Mouse (Mus musculus) spleen, postnatal 14 days (tissue): ENCODE results near the gene Prkcq.

Experiments
- DNase-seq, 2 experiments: peaks; one replicate each; pipeline ENCODE4 v3.0.0; 2021 to 2022; ENCODE audit warnings: low spot score in 2 of 2

Prkcq gene

DNA sequence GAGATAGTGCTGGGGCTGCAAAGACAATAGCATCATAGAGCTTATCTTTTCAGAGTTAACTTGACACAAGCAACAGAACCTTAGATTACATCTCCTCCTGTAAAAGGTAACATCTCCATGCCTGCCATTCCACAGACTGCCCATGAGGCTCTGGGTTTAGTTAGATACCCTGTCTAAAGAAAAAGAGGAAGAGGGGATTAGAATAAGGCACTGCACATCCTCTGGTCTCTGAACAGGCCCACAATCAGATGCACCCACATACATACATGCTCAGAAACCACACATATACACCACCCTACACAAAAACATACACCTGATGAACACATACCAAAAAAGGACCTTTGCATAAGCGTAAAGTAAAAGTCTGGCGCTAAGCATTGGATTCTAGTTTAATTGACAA is 47.4 kb downstream of the Prkcq start:
- no peak for DNase-seq

DNA sequence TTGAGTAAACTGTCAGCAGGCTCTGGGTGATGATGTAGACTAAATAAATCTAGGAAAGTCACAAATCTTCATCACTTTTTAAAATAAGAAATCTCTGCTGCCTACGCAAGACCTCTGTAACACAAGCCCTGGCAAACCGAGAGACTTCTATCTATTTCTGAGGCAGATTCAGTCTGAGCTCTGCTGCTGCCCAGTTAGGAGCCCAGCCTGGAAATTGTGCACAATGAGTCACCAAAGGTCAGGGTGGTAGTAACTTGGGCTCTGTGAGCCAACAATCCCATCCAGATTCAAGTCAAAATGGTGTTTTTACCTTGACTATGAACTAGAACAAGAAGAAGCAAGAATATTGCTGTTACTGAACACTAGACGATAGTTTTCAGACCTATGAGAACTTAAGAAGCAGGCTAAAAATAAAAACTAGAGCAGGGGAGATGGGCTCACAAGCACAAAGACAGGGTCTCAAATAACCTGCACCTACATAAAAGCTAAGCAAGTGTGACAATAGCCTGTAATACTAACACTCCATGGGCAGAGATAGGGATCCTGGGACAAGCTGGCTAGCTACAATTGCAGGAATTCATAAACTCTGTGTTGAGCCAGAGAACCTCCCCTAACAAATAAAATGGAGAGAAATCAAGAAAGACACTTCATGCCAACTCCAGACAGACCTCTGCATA is 53.0 kb downstream of the Prkcq start:
- no peak for DNase-seq

DNA sequence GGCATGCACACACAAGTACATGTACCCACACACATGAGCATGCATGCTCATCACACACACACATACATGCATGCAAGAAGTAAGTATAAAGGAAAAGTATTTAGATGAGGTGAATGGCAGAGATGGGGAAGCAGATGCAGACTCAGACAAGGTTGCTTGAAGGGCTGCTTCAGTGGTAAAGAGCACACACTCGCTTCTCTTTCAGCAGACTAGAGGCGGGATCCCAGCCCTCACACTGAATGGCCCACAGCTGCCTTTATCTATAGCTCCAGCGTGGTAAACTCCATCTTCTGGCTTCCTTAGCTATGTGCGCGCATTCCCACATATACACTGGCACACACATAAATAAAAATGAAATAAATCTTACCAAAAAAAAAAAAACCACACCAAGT is 53.6 kb downstream of the Prkcq start:
- DNase-seq = no peak

DNA sequence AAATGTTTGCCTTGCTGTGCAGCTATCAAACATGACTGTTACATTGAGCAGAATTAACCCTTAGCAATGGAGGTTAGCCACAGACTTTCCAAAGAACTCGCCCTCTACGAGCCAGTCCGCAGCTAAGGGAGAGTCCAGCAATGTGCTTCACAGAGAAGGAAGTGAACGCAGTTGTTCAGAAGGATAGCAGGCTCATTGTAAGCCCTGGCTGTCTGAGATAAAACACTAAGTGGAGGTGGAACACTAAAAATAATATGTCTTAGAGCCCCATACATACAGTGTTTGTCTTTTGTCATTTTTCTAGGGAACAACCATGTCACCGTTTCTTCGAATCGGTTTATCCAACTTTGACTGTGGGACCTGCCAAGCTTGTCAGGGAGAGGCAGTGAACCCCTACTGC is 54.6 kb downstream of the Prkcq start:
- no peak for DNase-seq

DNA sequence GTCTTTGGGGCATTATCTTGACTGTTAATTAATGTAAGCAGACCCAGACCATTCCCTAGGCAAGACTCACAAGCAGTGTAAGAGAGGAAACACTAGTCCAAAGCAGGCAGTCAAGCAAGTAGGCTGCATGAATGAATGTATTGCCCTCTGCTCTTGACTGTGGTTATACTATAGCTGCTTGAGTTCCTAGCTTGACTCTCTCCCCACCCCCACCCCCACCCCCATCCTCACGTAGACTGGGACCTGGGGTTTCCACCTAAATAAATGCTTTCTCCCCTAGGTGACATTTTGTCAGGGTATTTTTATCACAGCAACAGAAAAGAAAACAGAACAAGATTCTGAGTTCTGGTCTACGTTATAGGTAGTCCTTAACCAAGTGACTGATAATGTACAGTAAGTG is 57.2 kb downstream of the Prkcq start:
- DNase-seq = no peak

DNA sequence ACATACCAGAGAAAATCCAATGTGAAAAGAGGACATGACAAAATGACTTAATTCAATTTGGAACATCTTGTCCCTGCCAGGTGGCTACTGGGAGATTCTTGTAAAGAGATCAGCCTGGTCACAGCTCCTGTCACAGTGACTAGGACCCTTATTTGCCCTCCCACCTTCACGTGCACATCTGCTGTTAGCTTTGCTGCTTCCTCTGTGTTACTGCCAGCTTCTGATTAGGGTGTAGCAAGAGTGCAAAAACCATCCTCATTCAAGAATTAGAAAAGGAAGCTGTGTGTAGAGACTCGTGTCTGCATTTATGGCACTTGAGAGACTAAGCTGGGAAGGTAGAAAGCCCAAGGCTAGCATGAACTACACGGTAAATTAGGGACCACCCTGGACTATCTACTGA is 59.2 kb downstream of the Prkcq start:
- DNase-seq = no peak

DNA sequence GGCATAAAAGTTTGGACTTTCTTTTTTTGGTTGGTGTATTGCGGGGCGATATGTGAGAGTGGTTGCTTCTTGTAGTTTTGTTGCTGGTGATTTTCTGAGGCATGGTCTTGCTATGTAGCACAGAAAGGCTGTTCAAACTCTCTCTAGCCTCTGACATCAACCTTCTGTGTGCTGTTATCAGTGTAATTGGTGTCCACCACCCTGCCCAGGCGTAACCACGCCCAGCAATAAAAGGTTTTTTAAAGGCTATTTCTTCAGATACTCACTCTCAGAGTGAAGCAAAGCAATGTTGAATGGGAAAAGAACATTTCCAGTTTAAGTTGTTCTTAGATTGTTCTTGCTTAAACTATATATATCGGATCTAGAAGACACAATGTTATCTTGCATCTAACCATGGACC is 60.1 kb downstream of the Prkcq start:
- DNase-seq = no peak

DNA sequence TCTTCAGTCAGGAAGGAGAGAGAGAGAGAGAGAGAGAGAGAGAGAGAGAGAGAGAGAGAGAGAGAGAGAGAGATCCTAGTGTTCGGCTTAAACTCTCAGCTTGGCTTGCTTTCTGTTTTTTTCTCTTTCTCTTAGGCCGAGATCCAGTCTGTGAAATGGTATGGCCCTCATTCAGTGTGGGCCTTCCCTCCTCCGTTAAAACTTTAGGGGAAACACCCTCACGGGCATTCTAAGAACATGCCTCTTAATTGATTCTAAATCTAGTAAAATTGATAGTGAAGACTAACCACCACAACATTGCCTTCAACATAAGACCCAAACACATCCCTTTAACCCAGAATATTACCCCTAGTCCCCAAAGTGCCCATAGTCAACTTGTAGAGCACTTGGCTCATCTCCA is 66.3 kb downstream of the Prkcq start:
- no peak for DNase-seq

DNA sequence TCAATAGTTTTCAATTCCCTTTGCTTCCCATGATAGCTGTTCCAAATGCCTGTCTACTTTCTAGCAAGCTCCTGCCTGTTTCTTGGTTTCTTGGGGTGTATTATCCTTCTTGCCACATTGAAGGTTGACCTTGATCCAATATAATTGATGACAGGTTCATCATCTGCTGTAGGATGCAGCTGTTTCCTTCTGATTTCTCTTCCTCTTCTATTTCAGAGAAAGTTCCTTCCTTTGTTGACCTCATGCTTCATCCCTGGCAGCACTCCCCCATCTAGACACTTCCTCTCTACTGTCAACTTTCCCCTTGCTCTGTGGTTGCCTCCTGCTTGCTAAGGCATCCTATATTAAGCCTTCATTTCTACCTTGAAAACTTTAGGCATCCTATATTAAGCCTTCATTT is 67.6 kb downstream of the Prkcq start:
- DNase-seq = no peak

DNA sequence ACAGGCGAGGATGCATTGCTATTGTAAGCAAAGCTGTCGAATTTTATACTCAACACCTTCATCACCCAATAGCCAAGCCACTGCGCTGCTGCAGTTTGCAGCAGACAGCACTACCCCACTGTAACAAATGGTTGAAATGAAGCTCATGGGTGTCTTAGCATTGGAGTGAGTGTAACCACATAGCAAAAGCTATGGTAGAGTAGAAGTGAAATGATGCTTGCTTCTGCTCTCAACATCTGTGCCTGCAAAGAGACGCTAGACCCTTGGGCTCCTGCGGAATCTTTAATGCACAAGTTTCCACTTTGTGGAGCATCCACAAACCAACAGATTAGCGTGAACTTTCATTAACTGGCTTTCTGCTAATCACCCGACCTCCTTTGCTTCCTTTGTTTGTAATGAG is 74.0 kb downstream of the Prkcq start:
- DNase-seq = no peak

DNA sequence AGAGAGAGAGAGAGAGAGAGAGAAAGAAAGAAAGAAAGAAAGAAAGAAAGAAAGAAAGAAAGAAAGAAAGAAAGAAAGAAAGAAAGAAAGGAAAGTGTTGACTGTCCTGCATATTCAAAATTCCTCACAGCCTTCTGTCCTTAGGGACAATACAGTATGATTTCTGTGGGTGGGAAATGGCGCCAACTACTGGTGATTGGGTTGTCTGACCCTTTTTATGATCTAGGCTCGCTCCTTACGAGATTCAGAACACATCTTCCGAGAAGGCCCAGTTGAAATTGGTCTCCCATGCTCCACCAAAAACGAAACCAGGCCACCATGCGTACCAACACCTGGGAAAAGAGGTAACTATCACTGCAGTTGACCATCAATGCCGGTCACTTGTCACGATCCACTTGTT is 82.0 kb downstream of the Prkcq start:
- peak in 1 of 2 experiments; percentile 20 for DNase-seq

DNA sequence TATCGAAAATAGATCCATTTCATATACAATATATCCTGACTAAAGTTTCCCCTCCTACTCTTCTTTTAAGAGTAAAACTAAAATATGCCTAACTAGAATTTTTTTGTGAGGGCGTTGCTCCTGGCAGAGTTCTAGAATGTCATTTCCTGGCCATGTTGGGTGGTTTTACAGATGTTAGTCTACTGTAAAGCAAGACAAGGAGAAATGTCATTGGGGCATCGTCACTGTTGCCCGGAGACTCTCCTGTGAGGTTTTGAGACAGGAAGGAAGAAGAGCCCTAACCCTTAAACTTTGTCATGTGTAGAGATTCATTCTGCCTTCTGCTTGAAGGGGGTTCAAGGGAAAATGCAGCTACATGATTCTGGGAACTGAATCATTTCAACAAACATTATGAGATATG is 82.5 kb downstream of the Prkcq start:
- no peak for DNase-seq

DNA sequence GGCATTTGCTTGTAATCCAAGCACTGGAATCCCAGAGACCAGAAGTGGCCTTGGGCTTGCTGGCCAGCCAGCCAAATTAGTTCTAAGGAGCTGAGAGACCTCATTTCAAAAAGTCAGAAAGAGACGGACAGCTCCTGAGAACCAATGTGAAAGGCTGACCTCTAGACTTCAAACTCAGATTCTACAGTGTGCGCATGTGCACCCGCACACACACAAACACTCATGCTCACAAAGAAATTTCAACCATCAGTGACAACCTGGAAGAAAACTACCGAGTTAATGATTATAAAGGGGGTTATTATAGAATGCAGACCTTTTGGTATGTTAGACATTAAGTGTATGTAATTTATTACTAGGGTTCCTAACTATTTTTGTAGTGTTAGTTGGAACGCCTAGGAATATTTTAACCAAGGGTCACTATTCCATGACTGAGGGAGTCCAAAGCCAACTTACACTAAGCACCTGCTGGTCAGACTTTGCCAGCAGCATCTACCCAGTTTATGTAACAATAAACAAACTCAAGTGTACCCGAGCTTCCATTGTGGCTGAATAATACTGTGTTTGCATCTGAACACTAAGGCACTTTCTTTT is 85.4 kb downstream of the Prkcq start:
- DNase-seq = no peak

DNA sequence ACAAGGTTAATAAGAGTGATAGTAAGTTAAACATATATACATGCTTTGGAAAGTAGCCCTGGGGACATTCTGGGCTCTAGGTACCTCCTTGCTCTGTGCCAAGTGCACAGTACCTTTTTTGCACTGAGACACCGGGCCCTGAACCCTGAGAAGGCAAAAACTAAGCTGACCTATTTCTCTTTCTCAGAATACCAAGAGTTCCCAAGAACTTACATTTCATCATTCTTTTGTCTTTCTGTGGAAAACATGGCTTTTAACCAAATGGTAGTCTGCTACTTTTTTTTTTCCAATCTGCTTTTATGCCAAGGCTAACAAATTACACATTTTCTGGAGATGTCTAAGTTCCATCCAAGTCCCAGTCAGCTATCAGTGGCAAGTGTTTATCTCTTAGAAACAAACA is 86.3 kb downstream of the Prkcq start:
- DNase-seq = no peak

DNA sequence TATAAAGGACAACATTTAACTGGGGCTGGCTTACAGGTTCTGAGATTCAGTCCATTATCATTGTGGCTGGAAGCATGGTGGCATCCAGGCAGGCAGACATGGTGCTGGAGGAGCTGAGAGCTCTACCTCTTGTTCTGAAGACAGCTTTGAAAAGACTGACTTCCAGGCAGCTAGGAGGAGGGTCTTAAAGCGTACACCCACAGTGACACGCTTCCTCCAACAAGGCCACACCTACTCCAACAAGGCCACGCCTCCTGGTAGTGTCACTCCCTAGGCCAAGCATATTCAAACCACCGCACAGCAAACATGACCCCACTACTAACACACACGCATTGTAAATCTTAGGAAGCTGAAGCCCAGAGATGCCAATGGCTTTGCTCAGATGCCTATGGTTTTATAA is 87.5 kb downstream of the Prkcq start:
- DNase-seq = no peak

DNA sequence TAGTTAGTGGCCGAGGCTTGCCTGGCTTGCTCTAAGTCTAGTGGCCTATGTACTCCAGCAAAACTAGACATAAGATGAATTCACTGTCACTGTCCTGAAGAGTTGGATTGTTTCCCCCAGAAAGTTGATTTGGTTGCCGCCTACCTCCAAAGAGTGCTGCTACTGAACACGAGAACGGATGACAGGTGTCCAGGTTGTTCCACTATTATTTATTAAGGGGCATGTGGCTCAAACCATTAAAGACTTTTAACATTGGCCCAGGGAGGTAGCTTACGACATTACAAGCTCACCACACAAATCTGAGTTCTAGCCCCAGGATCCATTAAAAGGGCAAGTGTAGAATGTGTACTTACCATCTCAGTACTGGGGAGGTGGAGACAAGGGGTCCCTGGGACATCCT is 92.9 kb downstream of the Prkcq start:
- no peak for DNase-seq

DNA sequence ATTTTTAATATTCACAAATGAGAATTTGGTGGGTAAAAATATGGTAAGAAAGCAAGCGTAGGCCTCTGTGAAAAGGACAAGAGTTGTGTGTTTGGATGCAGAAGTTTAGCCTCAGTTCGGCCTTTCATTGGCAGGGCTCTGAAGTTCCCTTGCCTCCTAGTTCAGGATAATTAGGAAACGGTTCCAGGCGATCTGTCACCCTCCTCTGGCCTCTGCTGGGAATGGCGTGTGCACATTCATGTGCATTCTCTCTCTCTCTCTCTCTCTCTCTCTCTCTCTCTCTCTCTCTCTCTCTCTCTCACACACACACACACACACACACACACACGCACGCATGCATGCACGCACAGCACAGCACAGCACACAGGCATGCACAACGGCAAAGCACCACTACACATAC is 93.5 kb downstream of the Prkcq start:
- no peak for DNase-seq

DNA sequence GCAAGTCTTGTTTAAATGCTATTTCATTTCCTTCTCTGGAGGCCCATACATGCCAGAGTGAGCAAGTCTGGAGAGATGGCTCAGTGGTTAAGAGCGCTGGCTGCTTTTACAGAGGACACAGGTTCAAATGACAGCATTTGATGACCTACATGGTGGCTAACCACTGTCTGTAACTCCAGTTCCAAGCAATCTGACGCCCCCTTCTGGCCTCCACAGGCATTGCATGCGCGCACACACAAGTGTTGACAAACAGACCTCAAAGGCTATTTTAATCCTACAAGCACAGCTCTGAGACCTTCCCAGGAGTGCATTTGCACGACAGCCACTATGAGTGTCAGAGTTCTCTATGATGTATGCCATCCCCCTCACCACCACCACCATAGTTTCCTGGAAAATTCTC is 94.4 kb downstream of the Prkcq start:
- DNase-seq = peak; percentile 16 to 22

DNA sequence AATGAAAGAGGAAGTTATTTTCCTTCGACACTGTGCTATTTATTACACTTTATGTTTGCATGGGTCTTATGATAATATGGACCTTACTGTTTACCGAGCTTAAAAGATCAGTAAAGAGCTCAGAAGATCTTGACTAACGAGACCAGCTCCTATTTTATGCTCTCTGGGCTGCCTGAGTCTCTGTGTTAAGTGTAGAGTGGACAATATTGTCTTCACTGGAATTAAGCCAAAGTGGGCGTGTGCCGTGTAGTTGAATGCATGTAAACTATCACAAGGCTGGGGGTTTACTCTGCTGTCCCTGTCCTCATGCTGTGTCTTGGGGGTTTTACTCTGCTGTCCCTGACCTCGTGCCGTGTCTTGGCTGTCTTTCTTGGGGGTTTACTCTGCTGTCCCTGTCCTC is 107.1 kb downstream of the Prkcq start:
- DNase-seq = no peak

DNA sequence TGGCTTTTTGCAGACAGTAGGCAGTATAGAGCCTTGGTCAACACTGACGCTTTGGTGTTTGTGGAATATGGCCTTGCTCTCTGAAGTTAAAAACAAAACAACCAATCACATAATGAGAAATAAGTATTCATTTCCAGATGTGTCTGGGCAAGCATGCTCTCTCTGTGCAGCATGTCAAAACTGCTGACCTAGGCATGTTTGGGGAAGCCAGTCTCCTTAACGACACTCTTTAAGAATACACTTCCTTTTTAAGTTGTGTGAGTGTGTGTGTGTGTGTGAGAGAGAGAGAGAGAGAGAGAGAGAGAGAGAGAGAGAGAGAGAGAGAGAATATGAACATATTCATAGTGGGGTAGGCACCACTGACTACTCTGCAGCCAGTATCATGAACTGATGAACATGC is 108.3 kb downstream of the Prkcq start:
- no peak for DNase-seq

DNA sequence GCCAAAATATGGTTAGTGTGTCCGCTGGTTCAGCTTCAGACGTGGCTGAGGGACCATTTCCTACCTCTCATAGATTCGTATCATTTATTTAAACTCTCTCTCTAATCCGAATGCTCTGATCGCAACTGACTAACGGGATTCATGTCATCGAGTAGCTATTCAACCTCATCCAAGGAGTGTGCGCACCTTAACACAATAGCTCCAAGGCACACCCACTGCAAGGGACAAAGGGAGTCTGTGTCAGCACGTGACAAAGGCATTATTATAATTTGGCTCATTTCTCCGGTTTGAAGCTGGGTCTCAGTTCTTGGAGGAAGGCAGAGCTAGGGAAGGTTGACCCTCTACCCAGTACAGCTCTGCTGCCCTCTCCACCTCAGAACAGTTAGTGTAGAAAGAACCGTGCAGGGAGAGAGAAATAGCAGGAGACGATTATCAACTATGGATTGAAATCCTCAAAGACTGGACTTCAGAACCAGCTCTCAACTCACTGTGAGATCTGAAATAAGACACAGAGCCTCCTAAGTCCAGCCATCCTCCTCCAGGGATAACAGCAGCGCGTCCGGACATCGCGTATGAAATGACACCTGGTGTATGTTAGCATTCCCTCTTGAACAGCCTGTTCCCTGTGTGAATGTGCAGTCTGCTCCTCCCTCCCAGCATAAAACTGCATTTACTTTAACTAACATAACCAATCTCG is 116.1 kb downstream of the Prkcq start:
- no peak for DNase-seq

DNA sequence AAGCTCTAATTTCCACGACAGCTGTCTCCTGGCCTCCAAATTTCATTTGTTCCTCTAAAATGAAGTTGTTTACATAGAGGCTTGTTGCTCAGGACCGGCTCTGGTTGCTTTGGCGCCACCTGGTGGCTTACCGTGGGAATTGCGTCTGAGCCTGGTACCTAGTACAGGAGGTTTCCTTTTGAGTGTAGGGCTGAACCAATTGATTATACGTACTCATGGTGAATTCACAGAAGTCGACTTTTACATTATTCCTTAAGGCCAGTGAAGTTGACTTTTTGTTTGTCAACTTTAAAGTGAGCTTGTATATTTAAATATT is 116.6 kb downstream of the Prkcq start:
- peak; percentile 60 to 73 for DNase-seq

DNA sequence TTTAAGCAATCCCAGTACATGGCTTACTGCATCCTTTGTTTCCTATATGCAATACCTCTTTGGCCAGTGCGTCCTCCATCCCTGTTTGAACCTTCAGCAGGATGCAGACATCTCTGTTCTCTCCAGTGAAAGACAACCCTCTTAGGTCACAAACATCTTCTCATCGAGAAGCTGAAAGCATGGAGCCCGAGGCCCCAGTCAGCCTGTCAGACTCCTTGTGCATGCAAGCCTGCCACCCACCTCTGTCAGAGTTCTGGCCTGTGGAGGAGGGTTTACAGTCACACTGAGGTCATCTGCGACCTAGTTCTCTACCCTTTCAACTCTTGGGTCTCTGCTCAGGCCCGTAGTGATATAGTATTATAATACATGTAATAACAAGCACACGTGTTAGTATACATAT is 119.0 kb downstream of the Prkcq start:
- DNase-seq = no peak
